Mouse (Mus musculus) small intestine, adult 2 months (tissue): ENCODE results near the gene Trim44. TPM values are rescaled to one million over a fixed set of nuclear protein-coding genes. Genes with fewer than 3 reads are reported as not detected.

ENCODE experiments used
- H3K27ac ChIP-seq: fragments of 200-500 bp; 2 replicates; pipeline ENCODE4 v1.5.1; 2012; ENCODE audit warnings: low read depth, low read length, control low read depth, inconsistent platforms; ENCODE audit not compliant: insufficient read depth
- H3K27me3 ChIP-seq: fragments of 200-500 bp; 2 replicates; pipeline ENCODE4 v1.6.1; 2012; ENCODE audit warnings: mild to moderate bottlenecking, moderate library complexity, low read length, inconsistent platforms; ENCODE audit not compliant: control insufficient read depth, insufficient read depth
- H3K36me3 ChIP-seq: fragments of 200-500 bp; 2 replicates; pipeline ENCODE4 v1.6.1; 2012; ENCODE audit warnings: mild to moderate bottlenecking, low read length, control low read depth, inconsistent platforms; ENCODE audit not compliant: control insufficient read depth, insufficient read depth
- H3K4me1 ChIP-seq: fragments of 200-500 bp; 2 replicates; pipeline ENCODE4 v1.6.1; 2012; ENCODE audit warnings: low read length, inconsistent platforms, mixed read lengths; ENCODE audit not compliant: control insufficient read depth, insufficient read depth, insufficient read length
- H3K4me3 ChIP-seq: fragments of 200-500 bp; 2 replicates; pipeline ENCODE4 v1.5.1; 2012; ENCODE audit warnings: low read depth, mild to moderate bottlenecking, control low read depth, inconsistent platforms, low read length, moderate library complexity
- CTCF ChIP-seq: fragments of 200-500 bp; IDR thresholded peaks from 2 replicates; pipeline ENCODE4 v1.5.1; 2012; ENCODE audit warnings: low read depth, mild to moderate bottlenecking, control low read depth, inconsistent platforms, low read length, moderate library complexity, mixed read lengths; ENCODE audit not compliant: insufficient replicate concordance, insufficient read length; ENCODE audit errors: extremely low read depth
- POLR2A ChIP-seq: fragments of 200-500 bp; IDR thresholded peaks from 2 replicates; pipeline ENCODE4 v1.6.1; 2012; ENCODE audit warnings: low read depth, mild to moderate bottlenecking, control low read depth, inconsistent platforms, low read length, moderate library complexity
- WGBS: fragments of 180-500 bp; shearing (Covaris S2); methylation state at CpG from one replicate; pipeline ENCODE4 v1.1.7; 2018; 5-methylcytosine and 5-hydroxymethylcytosine counted together
- polyA plus RNA-seq: library from polyadenylated mRNA; depleted of rRNA; stranded (reverse); fragments of >200 nt; gene quantifications from 2 replicates; pipeline ENCODE4 v1.2.3, GENCODE M21; 2012

The Trim44 gene
- polyA plus RNA-seq, 1 experiment: 4.2 TPM

DNA sequence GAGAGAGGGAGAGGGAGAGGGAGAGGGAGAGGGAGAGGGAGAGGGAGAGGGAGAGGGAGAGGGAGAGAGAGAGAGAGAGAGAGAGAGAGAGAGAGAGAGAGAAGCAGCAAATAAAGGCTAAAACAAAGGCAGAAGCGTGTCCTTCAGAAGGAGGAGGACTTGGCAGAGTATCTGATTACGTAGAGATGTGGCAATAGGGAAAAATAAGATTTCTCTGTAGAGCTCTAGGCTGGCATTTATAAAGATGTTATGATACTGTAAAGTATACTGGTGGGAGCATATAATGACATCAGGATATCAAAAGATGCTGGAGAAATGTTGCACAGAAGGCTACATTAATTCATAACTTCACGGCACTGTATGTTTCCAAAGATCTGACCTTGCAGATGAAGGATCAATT lies 76.5 kb downstream of the Trim44 start:
- Histone ChIP-seq H3K27ac (no peak overlapping the region), H3K4me1 (no peaks in the 10 kb centered on the region), H3K36me3 (no peaks in the 10 kb centered on the region), H3K4me3 (no peak overlapping the region), H3K27me3 (no peaks in the 10 kb centered on the region)
- WGBS: 86% methylated on average over 3 of the region's 3 CpGs
- TF ChIP-seq CTCF: no peak
- TF ChIP-seq POLR2A: no peak

DNA sequence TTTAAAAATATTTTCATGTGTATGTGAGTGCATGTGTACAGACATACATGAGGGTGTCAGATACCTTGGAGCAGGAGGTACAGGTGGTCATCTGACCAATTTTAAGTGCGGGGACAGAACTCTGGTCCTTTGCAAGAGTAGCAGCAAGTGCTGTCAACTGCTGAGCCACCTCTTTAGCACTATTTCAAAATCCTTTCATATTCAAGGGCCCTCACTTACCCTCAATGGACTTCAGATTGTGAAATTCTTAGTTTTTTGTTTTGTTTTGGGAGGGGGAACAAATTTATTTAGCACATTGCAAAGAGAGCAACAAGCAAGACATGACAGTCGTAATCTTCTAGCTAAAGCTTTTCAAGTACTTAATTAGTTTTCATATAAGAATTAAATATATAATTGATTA lies 81.7 kb downstream of the Trim44 start:
- no peak overlapping the region for H3K4me3 ChIP-seq
- 86% methylated on average over 2 of the region's 2 CpGs for WGBS
- no peaks in the 10 kb centered on the region for H3K36me3 ChIP-seq
- no peaks in the 10 kb centered on the region for H3K27me3 ChIP-seq
- no peak overlapping the region for H3K27ac ChIP-seq
- TF ChIP-seq POLR2A (no peak), CTCF (no peak)
- no peaks in the 10 kb centered on the region for H3K4me1 ChIP-seq

DNA sequence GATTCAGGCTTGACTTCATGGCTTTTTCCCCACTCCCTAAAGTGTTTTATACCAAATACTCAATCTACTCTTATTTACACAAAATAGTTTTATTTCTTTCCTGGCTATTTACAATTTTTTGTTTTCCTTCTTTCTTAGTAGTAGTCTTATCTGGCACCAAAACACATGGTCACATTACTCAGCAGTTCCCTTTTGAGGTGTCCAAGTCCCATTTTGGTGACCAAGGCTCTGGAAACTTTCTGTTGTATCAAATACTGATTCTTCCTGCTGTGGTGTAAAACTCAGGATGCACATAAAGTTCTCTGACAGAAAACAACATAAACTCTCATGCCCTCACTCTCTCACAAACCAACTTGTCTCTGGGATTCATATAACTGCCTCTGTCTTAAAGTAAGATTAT lies 83.3 kb downstream of the Trim44 start:
- Histone ChIP-seq H3K27ac (no peak overlapping the region), H3K36me3 (no peaks in the 10 kb centered on the region), H3K27me3 (no peaks in the 10 kb centered on the region), H3K4me3 (no peak overlapping the region), H3K4me1 (no peaks in the 10 kb centered on the region)
- TF ChIP-seq POLR2A: no peak
- TF ChIP-seq CTCF: no peak

DNA sequence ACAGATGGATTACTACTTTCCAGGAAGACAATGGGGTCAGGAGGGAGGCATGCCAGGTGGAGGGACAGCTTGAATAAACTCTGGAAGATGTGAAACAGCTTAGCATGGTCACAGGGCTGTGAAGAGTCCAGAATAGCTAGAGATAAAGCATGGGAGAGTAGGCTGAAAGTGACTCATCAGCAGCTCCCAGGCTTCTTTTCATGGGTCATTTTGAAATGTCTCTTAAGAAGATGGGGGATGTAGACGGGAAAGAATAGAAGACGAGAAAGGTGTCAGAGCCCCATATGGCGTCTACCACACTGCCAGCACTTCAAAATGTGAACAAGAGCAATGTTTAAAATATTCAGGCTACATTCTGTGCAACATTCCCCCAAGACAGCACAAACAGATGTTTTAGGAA lies 91.1 kb downstream of the Trim44 start:
- H3K4me1 ChIP-seq: no peaks in the 10 kb centered on the region
- no peak for TF ChIP-seq CTCF
- no peak for TF ChIP-seq POLR2A
- no peaks in the 10 kb centered on the region for H3K27me3 ChIP-seq
- no peaks in the 10 kb centered on the region for H3K36me3 ChIP-seq
- H3K4me3 ChIP-seq: no peak overlapping the region
- no peak overlapping the region for H3K27ac ChIP-seq
- 76% methylated on average over 3 of the region's 3 CpGs for WGBS

DNA sequence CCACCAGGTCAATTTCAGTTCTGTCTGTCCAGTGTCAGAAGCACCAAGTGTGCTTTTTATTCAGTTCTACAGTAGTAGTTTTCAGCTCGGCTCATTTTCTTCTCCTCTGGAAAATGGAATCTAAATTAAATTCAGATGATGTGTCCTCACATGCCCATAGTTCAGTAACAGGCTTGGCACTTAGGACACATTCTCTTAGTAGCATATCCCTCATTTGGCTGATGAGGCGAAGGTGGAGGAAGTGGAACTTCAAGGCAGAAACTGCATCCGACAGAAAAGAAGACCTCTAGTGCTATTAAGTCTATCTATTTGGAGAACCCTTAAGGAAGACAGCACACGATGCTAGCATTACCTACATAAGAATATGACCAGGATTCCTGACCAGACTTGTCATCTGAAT lies 92.5 kb downstream of the Trim44 start:
- no peaks in the 10 kb centered on the region for H3K27me3 ChIP-seq
- no peaks in the 10 kb centered on the region for H3K4me1 ChIP-seq
- no peak overlapping the region for H3K4me3 ChIP-seq
- H3K36me3 ChIP-seq: no peaks in the 10 kb centered on the region
- 88% methylated on average over 4 of the region's 4 CpGs for WGBS
- no peak overlapping the region for H3K27ac ChIP-seq
- TF ChIP-seq CTCF (no peak), POLR2A (no peak)

DNA sequence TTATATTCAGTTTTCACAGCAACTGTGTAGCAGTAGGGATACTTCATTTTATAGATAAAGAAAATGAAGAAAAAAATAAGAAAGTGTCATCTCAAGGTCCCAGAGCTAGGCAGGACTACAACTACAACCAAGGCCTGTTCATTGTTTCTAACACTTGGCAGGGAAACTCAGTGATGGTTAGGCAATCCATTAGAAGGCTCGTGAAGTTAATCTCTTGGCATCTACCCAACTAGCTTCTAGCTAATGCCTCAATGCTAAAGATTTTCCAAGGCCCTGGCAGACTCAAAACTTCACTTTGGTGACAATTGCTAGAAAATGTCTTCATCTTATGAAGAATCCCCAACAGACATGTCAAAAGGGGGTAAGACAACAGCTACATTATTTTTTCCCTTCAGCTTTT lies 93.0 kb downstream of the Trim44 start:
- no peaks in the 10 kb centered on the region for H3K36me3 ChIP-seq
- no peaks in the 10 kb centered on the region for H3K4me1 ChIP-seq
- no peak for TF ChIP-seq POLR2A
- no peak for TF ChIP-seq CTCF
- 19% methylated on average over 1 of the region's 1 CpGs for WGBS
- no peak overlapping the region for H3K27ac ChIP-seq
- no peak overlapping the region for H3K4me3 ChIP-seq
- no peaks in the 10 kb centered on the region for H3K27me3 ChIP-seq

DNA sequence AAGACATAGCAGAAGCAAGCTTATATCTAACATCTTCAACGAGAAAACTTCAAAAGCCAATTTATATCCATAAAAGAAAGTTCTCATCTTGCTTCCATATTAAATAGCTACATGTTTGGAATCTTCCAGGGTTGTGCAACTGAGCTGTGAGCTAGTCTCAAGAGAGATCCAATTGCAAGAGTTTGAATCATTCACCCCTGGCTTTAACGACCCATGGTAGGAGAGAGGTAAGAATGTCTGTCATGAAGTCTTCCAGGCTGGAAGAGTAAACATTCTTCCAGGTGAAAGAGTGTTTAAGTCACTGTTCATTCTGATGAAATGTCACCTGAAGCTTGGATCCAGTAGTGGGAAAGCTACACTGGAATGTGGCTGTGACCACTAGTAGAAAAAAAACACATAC lies 93.6 kb downstream of the Trim44 start:
- Histone ChIP-seq H3K27me3 (no peaks in the 10 kb centered on the region), H3K36me3 (no peaks in the 10 kb centered on the region), H3K4me1 (no peaks in the 10 kb centered on the region), H3K27ac (no peak overlapping the region), H3K4me3 (no peak overlapping the region)
- WGBS: 74% methylated on average over 2 of the region's 2 CpGs
- no peak for TF ChIP-seq CTCF
- no peak for TF ChIP-seq POLR2A

DNA sequence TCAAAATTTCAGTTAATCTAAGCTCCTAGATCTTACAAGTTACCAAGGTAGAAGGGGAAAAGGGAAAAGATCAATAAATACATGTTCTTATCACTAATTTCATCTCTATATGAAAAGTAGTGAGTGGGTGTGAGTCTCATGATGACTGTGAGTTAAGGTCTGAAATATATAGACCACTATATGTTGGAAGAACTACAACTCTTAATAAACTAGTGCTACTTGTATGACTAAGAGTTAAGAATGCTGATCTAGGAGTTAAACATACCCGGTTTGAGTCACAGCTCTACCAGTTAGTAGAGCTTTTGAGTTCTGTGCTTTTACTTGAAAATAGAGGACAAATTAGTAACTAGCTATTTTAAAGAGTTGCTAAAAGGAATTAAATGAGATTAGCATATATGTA lies 94.7 kb downstream of the Trim44 start:
- H3K27ac ChIP-seq: no peak overlapping the region
- no peaks in the 10 kb centered on the region for H3K27me3 ChIP-seq
- no peaks in the 10 kb centered on the region for H3K36me3 ChIP-seq
- no peaks in the 10 kb centered on the region for H3K4me1 ChIP-seq
- WGBS: 91% methylated on average over 1 of the region's 1 CpGs
- no peak overlapping the region for H3K4me3 ChIP-seq
- TF ChIP-seq POLR2A: no peak
- no peak for TF ChIP-seq CTCF
